Mouse (Mus musculus) embryo, embryonic 11.5 days (tissue): ENCODE results near the gene Cxcr5.
"Not testable (repeated sequence)": the region's sequence is repeated elsewhere in the genome, so short reads cannot be mapped to it uniquely, and the experiment has no call there.

Experiments used
- DNase-seq: peaks from one replicate; pipeline ENCODE4 v3.0.0-alpha.2; 2012; ENCODE audit warnings: low read depth, low spot score

Gene Cxcr5

GRCm38 (mm10) chr9:44587262-44588160, 25.8 kb upstream of the Cxcr5 start:
- DNase-seq = no peak

- DNase-seq = no peak
These were observed 25.1 kb upstream of the Cxcr5 start for GRCm38 (mm10) chr9:44586640-44587261.

- DNase-seq = no peak
These were observed 20.7 kb upstream of the Cxcr5 start for GRCm38 (mm10) chr9:44582390-44582789.

GRCm38 (mm10) chr9:44581423-44581822, 19.7 kb upstream of the Cxcr5 start:
- DNase-seq = no peak

- DNase-seq = no peak
These were observed 18.4 kb upstream of the Cxcr5 start for GRCm38 (mm10) chr9:44580085-44580484.

GRCm38 (mm10) chr9:44579392-44579791, 17.7 kb upstream of the Cxcr5 start:
- no peak for DNase-seq

- DNase-seq = not testable (repeated sequence)
These were observed 14.4 kb upstream of the Cxcr5 start for GRCm38 (mm10) chr9:44576046-44576445.

GRCm38 (mm10) chr9:44575095-44575494, 13.4 kb upstream of the Cxcr5 start:
- DNase-seq = no peak

- no peak for DNase-seq
These were observed 11.6 kb upstream of the Cxcr5 start for GRCm38 (mm10) chr9:44573306-44573705.

GRCm38 (mm10) chr9:44570939-44571382, 9.3 kb upstream of the Cxcr5 start:
- DNase-seq = no peak

- DNase-seq = no peak
These were observed 6.4 kb upstream of the Cxcr5 start for GRCm38 (mm10) chr9:44568083-44568455.

GRCm38 (mm10) chr9:44567338-44568082, 5.8 kb upstream of the Cxcr5 start:
- DNase-seq = no peak

- DNase-seq = no peak
These were observed 3.7 kb upstream of the Cxcr5 start for GRCm38 (mm10) chr9:44565367-44565766.

- DNase-seq = no peak
These were observed 1.3 kb upstream of the Cxcr5 start for GRCm38 (mm10) chr9:44562936-44563335.

GRCm38 (mm10) chr9:44552161-44552560, 9.5 kb downstream of the Cxcr5 start:
- DNase-seq = no peak

GRCm38 (mm10) chr9:44551138-44551537, 10.5 kb downstream of the Cxcr5 start:
- DNase-seq = no peak

- DNase-seq = no peak
These were observed 13.1 kb downstream of the Cxcr5 start for GRCm38 (mm10) chr9:44548412-44549152.

- no peak for DNase-seq
These were observed 16.7 kb downstream of the Cxcr5 start for GRCm38 (mm10) chr9:44544986-44545385.

GRCm38 (mm10) chr9:44542364-44542763, 19.3 kb downstream of the Cxcr5 start:
- no peak for DNase-seq

- no peak for DNase-seq
These were observed 21.0 kb downstream of the Cxcr5 start for GRCm38 (mm10) chr9:44540676-44541075.

GRCm38 (mm10) chr9:44539816-44540421, 21.8 kb downstream of the Cxcr5 start:
- no peak for DNase-seq
